Mouse (Mus musculus): ENCODE measurements around the gene Mag.
A peak's percentile ranks its signal among the peaks of the same experiment; 100 is the strongest.
"Not testable (repeated sequence)": the region's sequence is repeated elsewhere in the genome, so short reads cannot be mapped to it uniquely, and the experiment has no call there.

Gene Mag

DNA sequence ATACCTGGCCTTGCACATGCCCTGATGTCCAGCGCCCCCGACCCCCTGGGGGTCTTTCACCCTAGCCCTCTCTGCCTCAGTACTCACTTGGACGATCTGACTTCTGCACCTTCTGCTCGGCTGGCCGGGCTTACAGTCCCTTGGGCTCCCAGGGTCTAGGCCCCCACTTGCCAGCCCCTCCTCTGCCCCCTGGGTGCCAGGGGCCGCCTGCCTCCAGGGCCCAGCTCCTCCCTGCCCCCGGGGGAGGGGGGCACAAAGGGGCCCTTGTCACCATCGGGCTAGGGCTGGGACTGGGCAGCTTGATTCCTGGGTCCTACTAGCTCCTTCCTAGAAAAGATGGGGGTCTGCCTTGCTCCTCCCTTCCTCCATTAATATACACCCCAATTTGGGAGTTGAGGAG is at the start of gene Mag:
Gene Mag, minus strand, starts transcription at position 142 of the 400 bp plus-strand sequence.
- no peak for DNase-seq

DNA sequence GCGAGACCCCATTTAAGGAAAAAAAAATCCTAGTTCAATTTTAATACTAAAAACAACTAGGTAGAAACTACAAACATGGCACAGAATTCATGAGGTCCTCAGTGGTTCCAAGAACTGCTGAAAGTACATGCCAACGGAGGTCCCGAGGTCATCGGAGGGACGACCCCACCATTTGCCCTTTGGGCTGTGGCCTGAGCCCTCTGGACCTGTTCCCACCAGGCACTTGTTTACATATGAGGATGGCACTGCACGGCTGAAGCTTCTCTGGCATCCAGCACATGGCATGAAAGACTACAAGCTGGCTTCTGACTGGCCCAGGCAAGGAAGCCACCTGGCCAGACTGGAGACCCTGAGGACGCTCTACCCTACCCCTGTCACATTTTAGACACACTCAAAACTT is 49.7 kb upstream of the Mag start:
- no peak for DNase-seq

DNA sequence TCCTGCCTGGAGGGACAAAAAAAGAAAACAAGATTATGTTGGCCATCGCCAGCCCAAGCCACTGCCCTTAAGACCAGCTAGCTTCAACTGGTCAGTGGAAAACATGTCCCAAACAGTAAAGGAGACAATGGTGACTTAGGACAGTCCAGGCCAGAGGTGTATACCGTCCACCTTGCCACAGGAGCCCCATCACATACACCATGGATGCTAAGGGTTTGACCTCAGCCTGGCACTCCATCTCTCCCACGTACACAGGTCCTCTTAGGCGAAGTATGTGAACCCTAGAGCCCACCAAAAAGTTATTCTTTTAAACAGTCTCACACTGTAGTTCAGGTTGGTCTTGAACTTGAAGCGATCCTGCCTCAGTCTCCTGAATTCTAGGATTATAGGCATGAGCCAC is 48.2 kb upstream of the Mag start:
- no peak for DNase-seq

DNA sequence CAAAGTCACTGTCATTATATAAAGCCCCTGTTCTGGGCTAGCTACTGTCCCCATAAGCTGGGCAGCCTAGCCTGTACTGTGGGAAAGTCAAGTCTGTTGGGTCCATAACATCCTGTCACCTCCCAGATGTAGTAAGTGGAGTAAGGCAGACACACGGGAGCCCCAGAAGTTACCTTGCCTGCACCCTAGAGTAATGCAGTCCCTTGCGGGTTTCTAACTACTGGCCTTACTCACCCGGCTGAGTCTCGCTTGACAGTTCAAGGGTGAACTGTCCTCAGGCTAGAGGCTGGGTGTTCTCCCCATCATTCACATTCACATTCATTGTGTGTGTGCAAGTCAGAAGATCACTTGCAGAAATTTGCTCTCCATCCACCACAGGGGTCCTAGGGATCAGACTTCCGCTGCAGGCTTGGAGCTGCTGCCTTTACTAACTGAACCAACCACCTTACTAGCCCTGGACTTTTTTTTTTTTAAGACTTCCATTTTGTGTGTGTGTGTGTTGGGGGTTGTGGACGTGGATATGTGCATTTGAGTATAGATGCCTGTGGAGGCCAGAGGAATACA is 45.2 kb upstream of the Mag start:
- DNase-seq: no peak

DNA sequence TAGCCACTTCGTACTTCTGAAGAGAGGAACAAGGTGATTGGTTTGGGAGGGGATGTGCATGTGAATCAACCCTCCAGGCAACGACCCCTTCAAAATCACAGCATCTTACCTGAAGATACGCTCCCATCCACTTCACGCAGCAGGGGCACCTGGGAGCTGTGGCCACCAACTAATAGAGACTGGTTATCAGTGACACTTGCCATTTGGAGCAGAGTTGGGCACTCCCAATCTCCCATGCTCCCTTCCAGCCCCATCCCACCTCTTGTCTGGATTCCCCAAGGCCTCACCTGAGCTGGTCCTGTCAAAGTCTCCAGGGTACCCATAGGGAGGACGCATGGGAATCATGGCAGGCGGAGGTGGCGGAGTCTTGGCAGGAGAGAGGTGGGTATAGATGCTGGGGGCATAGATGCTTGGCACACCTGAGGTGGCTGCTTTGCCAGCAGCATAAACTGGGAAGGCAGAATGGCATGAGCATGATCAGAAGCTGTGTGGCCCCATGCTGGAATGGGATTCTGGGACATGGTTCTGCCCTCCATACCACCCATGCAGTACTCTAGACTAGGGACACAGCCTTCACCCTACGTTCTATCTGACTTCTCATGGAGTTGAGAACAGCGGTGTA is 44.3 kb upstream of the Mag start:
- DNase-seq: no peak

DNA sequence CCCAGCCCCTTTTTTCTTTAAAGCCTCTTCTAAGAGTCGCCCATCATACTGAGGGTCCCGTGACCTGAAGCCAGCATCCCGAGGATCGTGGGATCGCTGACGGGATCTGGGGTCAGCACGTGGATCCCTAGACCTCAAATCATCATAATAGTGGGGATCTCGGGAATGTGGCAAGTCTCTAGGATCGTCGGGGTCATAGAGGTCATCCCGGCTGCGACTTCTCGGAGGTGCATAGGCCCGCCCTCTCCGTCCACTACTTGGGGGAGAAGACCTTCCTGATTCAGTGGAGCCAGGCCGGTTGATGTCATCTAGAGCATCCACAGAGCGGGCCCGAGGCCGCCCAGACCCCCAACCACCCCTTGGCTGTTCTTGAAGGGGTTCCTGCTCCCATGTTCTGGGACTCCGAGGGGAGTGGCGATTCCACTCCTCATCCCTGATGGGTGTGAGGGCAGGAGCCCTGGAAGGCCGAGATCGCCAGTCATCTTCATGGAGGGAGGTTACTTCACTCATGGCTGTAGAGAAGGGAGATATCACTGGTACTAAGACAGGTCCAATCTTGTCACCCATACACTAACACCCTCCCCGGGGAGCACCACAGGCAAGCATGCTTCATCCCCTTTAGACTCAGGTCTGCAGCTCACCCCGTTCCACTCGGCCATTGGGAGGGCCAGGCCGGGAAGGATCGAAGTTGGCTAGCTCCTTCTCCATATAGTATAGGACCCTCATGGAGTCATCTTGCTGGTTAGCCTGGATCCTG is 43.6 kb upstream of the Mag start:
- DNase-seq: no peak

DNA sequence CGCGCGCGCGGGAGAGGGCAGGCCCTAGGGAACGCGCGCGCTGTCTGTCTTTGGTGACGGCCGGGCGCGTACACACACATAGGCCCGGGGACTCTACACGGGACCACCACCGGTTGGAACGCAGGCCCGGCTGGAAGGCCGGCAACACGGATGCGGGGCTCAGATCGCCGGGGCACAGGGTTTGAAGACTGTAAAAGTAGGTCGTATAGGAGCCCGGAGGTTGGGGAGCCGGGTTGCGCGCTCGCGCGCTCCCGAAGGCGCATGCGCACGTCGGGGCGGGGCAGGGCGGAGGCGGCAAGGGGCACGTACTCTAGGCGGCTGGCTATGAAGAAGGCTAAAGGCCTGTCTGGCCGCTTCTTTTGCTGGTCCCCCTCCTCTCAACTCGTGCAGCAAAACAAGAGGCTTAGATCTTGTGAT is 42.7 kb upstream of the Mag start:
- DNase-seq: peak; percentile 94

DNA sequence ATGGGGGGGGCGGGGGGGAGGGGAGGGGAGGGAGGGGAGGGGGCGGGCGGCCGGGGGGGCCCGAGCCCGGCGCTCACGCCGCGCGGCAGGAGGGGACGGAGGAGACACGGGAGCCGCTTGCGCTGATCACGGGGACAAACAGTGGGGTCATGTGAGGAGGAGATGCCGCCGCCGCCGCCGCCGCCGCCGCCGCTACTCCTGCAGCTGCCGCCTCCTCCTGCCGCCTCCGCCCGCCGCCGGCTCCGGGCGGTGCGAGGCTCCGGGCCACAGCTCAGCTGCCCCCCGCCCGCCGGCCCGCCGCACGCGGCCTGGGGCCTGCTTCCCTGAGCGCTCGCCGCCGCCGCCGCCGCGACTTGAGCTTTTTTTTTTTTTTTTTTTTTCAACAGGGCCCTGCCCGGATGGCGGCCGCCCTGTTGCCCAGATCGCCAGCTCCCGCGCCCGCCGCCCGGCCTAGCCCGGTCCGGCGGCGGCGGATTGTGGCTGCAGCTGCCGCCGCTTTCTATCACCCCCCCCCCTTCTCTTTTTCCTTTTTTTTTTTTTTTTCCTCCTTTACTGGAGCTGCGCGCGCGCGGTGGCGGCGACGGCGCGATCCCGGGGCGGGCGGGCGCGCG is 42.2 kb upstream of the Mag start, which contains the start of gene Usf2:
Gene Usf2, minus strand, starts transcription at position 48 of the 611 bp plus-strand sequence.
- DNase-seq: peak; percentile 84 to 92

DNA sequence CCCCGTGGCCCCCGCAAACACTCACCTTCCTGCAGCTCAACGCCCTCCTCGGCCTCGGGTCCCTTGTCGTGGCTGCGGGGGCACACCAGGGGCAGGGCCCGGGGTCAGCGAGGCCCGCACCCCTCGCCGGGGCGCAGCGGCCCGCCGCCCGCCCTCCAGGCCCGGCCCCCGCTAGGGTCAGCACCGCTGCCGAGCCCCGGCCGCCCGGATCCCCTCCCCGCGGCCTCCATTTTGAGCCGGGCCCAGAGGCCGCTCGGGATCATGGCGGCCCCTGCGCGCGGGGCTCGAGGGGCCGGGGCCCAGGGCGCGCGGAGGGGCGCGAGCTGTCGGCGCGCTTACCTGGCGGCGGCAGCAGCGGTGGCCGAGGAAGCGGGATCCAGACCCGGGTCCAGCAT is 41.7 kb upstream of the Mag start:
- DNase-seq: peak in 1 of 2 experiments; percentile 65

DNA sequence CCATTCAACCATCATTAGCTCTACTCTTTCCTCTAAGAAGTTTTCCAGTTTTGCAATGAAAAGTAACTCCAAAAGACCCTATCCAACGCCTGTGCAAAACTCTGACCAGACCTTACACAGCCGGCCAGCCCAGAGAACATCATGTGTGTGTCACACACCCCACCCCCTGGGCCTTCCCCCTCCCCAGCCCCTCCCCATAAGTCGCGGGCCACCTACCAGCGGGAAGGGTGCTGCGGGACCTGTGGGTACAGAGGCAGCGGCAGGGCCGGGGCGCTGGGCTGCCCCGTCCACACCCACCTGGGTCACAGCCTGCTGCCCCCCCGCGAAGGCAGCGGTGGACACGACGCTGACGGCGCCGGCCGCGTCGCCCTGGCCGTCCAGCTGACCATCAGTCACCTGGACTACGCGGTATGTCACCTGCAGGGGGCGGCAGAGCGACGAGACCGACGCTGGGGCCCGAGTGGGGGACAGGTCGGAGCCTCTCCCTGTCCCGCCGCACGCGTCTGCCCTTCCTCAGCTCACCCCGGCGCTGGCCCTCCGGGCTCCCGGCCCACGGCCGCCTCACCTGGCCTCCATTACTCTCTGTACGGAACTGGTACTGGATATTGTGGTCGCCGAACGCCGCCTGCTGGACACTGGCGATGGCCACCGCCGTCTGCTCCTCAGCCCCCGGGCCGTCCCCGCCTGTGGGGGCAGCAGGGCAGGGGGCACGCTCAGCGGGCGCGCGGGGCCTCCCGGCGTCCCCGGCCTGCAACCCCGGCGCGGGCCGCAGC is 41.1 kb upstream of the Mag start:
- DNase-seq: peak; percentile 89 to 92

DNA sequence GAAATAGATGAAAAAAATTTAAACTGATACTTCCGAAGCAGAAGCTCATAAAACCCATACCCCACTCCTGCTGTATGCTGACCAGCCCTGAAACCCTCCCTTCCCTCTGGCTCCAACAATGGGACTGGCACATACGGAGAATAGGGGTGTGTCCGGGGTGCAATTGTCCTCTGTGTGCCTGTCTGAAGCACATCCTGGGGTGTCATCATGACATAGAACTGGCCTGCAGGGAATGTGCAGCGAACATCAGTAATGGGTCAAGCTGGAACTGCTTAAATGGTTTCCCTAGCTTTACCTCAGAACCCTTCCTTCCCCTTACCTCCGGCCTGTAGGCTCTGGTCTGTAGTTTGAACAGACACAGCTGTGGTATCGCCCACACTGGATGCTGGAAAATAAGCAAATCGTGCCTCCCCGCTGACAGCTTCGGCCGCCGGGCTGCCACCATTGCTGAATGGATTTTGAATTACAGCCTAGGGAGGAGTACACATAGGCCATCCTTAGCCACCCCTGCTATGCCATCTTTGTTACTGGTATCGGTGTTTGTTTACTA is 40.4 kb upstream of the Mag start:
- DNase-seq: no peak

DNA sequence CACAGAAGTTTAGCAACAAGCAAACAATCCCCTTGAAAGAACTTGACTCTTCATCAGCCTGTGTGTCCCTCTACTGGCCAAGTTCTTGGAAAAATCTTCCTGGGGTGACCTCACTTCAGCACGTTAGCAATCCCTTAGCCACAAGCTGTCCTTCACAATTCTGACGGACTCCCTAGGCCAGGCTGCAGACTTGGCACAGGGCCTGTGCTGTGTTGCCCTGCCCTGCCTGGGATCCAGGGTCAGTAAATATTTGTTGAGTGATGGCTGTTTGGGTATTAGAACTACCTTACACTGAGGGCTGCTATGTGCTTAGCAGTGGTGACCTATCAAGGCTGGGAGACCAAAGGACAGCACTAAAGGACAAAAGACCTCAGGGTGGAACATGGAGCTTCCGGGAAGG is 39.4 kb upstream of the Mag start:
- peak in 1 of 2 experiments; percentile 40 for DNase-seq

DNA sequence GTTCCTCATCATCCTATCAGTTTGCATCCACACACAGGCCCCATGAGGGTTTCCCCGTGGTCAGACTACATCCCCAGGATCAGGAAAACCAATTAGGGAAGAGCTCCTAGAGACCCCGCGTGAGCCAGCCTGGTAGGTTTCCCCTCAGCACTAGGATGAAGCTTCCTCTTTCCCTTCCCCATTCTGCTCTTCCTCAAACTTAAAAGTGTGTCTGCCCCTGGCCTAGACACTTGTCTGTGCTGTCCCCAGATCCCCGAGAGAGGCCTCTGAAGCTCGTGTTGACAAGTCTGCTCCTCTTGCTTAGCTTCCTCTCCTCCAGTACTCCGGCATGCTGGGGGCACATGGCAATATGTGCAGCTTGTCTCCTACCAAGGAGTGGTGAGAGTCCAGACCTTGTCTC is 38.8 kb upstream of the Mag start:
- peak in 1 of 2 experiments; percentile 40 for DNase-seq

DNA sequence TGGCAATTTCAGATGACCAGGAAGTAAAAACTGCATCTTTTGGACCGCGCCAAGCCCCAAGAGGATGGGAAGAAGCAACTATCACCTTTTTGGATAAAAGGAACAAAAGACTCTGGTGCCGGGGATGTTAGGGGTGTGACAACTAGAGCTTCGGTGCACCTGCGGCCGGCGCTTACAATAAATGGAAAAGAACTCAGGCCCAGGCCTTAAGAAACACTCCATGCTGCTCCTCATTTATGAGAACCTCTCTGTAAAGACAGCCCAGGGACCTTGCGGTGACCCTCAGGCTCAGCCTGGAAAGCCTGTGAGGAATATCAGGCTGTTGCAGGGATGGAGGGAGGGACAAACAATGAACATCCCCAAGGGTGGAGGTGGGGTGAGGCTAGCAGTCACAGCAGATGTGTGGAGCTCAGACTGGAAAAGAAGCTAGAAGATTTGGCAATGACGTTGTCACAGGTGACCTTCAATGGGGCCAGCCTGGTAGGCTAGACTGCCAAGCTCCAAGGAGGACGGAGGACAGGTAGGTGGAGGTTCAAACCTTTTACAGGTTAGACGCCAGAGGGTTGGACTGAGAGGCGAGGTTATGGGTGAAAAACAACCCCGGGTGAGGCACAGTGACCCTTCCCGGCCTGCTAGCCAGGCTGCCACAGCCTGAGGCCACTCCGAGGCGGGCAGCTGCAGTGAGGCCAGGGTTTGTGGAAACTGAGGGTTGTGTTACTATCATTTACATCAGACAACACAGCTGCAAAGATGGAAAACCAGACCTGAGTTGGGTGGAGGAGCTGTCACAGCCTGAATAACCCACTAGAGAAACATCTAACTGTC is 38.0 kb upstream of the Mag start:
- DNase-seq: no peak

DNA sequence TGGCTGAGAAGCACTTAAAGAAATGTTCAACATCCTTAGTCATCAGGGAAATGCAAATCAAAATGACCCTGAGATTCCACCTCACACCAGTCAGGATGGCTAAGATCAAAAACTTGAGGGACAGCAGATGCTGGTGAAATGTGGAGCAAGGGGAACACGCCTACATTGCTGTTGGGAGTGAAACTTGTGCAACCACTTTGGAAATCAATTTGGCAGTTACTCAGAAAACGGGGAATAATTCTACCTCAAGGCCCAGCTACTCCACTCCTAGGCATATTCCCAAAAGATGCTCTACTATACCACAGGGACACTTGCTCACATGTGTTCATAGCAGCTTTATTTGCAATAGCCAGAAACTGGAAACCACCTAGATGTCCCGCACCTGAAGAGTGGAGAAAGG is 35.2 kb upstream of the Mag start:
- DNase-seq: not testable (repeated sequence)

DNA sequence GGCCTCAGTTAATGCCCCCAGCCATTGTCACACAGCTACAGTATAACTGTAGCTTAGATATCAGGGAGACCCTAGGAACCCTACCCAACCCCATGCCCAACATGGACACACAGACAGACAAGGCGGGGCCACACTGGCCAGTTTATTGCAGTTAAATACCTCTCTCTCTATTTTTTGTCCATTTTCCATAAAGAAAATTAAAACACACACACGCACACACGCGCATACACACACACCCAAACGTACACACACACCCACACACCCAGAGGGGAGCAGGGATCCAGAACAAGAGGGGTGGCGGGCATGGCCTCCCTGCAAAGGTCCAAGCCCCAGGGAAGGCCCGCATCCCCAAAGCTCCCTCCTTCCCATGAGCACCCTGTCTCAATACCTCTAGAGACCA is 31.2 kb upstream of the Mag start:
- DNase-seq: peak in 1 of 2 experiments; percentile 11

DNA sequence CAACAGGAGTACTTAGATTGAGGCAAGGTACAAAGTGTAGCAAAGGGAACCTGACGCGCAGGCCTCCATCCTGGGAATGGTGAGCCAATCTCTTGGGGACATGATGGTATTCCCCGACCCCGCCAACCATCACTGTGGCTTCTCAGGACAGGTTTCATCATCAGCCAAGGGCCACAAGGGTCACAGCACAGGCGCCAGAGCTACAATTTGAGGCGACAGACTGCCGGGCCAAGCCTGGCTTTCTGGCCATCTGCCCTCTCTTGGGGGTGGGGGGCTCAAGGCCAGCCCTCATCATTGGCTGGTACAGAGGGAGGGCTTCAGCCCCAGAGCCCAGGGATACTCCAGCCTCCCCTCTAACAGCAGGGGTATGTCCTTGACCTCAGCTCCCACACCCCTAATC is 30.8 kb upstream of the Mag start:
- DNase-seq: peak in 1 of 2 experiments; percentile 45

DNA sequence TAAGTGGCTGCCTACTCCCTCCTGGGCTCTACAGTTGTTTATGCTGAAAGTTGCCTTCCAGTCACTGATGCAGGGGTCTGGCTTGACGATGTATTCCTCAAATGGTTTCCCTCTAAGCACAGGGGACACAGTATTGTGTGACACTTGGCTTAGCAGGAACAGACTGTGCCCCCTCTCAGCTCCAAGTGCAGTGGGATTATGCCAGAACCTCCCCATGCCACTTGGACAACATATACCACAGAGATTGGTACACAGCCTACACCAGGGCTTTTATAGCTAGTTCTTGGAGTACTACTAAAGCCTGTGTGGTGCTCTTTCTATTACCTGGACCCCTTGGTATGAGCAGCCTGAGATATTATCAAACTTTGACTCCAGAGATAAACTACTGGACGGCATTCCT is 30.0 kb upstream of the Mag start:
- DNase-seq: peak in 1 of 2 experiments; percentile 13

DNA sequence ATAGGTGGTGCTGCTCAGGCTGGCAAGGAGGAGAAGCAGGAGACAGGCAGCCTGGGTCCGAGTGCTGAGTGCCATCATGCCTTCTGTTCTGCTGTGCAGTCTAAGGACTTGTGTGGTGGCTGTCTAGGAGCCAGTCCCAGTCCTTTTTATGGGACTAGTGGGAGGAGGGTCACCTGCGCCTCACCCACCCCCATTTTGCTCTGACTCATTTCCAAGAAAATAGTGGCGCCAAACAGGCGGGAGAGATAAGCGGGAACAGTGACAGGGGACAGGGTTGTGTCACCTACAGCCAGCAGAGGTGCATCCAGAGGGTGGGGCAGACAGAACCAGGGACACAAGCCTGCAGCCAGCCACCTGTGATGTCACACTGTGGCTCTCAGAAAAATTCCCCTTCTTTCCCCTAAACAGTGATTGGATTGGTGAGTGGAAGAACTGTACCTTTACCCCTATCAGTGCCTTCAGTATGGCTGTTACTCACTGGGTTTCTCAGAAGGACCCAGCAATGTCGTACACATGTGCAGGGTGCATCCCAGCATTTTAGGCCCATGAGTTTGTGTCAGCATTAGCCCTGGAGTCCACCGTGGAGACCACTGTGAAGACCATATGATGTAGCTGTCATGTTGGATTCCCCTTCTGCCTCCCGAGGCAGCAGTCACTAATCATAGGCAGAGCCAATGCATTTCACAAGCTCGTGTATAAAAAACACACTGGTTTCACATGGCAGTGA is 29.4 kb upstream of the Mag start, which contains the start of gene Hamp:
Gene Hamp, minus strand, starts transcription at position 124 of the 727 bp plus-strand sequence.
- peak in 1 of 2 experiments; percentile 16 for DNase-seq

DNA sequence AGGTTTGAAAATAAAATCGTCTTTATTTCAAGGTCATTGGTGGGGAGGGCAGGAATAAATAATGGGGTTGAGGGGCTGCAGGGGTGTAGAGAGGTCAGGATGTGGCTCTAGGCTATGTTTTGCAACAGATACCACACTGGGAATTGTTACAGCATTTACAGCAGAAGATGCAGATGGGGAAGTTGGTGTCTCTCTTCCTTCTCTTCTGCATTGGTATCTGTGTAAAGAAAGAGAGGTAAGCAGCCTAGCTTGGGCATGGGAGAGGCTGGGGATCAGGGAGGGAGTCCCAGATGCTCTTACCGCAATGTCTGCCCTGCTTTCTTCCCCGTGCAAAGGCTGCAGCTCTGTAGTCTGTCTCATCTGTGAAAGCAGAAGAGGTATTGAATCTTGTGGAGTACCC is 27.7 kb upstream of the Mag start:
- not testable (repeated sequence) for DNase-seq

DNA sequence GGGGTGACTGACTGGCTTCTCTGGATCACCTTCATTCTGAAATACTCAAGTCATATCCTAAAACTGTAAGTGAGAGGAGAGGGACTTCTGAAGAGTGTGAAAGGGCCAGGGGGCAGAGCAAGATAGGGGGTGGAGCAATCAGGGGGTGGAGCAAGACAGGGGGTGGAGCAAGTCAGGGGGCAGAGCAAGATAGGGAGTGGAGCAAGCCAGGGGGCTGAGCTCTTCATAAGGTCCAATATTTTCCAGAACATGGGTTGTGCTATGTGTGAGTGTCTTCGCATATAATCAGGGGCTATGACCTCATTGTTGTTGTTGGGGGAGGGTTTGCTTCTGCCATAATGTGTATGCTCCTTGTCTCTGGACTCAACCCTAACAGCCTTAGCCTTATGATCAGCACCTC is 25.4 kb upstream of the Mag start:
- DNase-seq: not testable (repeated sequence)

All from lung, postnatal 4 days (tissue).